Mouse (Mus musculus) embryonic stem cell, embryonic (primary cell): ENCODE measurements at regions not wholly inside any gene's neighbourhood (a gene's known extent, or its start where the extent isn't known, plus 50 kb on each side); places are given as distances from the start of the nearest gene placed in this dataset.

Experiments
- CTCF ChIA-PET, 4 experiments: fragments of 300-600 bp in 2 of 4; fragments of 350-600 bp in 2 of 4; sonication (Branson Sonifier 250); formaldehyde crosslinking; loops; one replicate each; lab custom pipeline; 2022; ENCODE audit warnings: inconsistent platforms in 2 of 4; lab: Charles Lee
- POLR2A ChIA-PET, 4 experiments: fragments of 300-600 bp in 2 of 4; fragments of 350-600 bp in 2 of 4; sonication (Branson Sonifier 250); formaldehyde crosslinking; loops; one replicate each; lab custom pipeline; 2022; ENCODE audit warnings: antibody characterized with exemption in 4 of 4, inconsistent platforms in 1 of 4; lab: Charles Lee

- ChIA-PET CTCF (interaction anchor here in 1 of 4 experiments (1.0 kb wide), 1 partner anchor 26 kb away, joined by 3 read pairs; no protein-coding TSS in a partner anchor), POLR2A (no interaction called here)
Measured at GRCm38 (mm10) chr12:36748345-36748744, 360.0 kb upstream of the Meox2 start.

DNA sequence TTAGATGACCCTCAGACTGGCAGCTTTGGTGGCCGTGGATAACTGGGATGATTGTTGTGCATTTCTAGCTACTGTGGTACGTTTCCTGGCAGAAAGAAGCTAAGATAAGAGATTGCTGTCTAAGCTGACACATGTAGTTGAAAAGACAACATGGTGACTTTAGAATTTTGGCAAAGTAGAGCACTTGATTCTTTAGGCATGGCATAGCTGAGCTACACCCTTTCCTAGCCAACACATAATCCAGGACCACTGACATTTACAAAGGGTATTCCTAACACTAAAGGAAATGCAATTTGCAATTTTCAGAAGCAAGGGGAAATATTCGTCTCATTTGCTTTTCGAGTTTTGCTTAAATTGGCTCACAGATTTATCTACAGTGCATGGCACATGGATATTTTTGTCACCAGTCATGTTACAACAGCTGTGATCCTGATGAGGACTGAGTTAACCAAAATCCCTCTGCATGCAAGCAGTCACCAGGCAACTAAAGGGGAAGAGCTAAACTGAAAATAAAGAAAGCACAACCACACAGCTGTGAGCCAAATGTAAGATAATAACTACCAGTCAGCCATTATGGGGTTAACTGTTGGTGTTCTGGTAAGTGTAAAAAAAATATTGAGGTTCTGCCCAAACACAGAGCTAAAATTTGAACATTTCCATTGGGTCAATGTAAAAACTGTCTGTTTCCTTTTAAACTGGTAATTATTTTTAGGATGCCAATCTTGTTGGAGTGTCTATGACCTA lies 342.9 kb upstream of the Meox2 start:
- ChIA-PET POLR2A (no interaction called here), CTCF (no interaction called here)

GRCm38 (mm10) chr12:36766167-36766566 lies 342.2 kb upstream of the Meox2 start:
- POLR2A ChIA-PET: no interaction called here
- CTCF ChIA-PET: no interaction called here

DNA sequence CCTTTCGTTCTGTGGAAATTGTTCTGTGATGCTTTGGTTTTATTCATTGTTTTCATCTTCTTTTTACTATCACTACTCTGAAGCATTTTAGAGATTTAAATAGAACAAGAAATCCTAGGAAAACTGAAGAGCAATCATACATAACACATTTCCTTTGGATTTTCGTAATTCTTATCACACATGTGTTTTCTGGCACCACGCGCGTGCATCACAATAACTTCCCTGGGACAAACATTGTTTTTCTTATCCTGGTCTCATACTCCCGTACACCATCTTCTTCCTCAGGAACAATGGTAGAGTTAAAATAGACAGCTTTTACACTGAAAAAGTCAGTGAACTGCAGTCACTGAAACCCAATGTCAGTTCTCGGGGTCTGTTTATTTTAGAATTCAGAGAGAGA lies 327.6 kb upstream of the Meox2 start:
- ChIA-PET POLR2A (no interaction called here), CTCF (interaction anchor here in 1 of 4 experiments (0.7 kb wide), 1 partner anchor 9 kb away, joined by 3 read pairs; no protein-coding TSS in a partner anchor)

DNA sequence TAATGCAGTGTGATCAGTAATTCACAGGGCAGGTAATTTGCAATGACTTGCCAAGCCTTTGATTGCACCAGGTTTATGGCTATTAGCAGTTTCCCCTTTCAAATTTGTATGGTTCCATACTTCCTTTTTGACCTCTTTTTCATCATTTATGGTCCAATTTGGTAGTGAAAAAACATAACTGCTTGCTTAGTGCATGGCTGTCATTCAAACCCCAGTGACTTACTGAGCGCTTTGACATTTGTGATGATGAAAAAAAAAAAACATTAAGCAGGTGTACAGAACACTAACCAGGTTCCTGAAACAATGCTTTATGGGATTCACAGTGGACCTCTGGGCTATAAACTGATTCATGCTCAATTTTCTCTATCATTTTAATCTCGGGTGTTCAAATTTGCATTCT lies 317.5 kb upstream of the Meox2 start:
- POLR2A ChIA-PET: no interaction called here
- CTCF ChIA-PET: no interaction called here

DNA sequence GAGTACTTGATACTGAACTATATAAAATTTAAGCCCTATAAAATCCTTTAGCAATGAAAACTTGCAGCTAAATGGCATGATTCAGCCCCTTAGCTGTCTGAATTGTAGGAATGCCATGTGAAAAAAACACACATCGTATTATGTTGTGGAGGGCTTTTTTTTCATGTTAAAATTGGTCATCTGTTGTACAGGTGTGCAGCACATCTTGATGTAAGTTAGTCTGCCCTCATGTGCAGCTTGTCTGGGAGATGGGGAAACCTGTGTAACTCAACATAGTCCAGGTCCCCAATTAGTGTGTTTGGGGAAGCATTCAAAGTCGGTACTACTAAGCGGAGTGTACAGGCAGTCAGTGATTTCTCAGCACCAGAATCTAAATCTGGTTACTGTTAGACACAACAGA lies 316.9 kb upstream of the Meox2 start:
- ChIA-PET POLR2A (no interaction called here), CTCF (no interaction called here)

- ChIA-PET CTCF (no interaction called here), POLR2A (no interaction called here)
Measured at GRCm38 (mm10) chr12:36792205-36792604, 316.1 kb upstream of the Meox2 start.

GRCm38 (mm10) chr12:36793799-36794198 lies 314.5 kb upstream of the Meox2 start:
- ChIA-PET CTCF (no interaction called here), POLR2A (no interaction called here)

DNA sequence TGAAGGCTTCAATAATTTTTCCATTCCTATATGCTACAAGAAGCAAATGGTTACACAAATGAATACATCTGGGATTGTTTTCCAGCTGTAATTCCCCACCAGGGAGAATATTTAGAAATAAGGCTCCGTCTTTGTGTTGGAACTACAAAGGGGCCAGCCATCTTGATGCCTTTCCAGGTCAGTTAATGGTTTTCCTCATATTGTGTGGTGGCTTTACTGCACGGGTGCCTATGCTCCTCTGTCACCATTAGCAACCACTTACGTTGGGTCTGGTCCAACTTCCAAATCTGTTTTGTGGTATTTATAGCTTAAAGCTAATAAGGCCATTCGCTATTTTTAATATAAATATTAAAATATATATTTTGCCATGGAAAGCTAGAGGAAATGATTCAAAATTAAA lies 312.1 kb upstream of the Meox2 start:
- CTCF ChIA-PET: no interaction called here
- POLR2A ChIA-PET: no interaction called here

DNA sequence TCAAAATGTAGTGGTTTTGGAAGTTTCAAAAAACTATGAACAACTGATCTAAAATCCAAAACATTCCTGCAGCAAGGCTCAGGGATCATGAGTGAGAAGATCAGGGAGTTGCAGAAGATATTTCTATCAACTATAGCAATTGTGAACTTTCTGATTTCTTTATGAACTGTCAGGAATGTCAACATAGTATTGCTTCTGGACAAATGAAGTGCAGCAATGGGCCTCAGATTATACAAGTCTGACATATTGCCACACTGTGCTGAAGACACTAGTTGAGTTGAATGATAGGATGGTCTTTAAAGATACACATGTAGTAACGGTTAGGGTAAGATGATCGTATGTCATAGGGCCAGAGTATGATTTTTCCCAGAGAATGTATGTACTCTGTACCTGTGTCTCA lies 290.4 kb upstream of the Meox2 start:
- ChIA-PET POLR2A (no interaction called here), CTCF (no interaction called here)

- POLR2A ChIA-PET: no interaction called here
Measured at GRCm38 (mm10) chr12:36818852-36819251, 289.5 kb upstream of the Meox2 start.

GRCm38 (mm10) chr12:36826766-36827165 lies 281.6 kb upstream of the Meox2 start:
- POLR2A ChIA-PET: no interaction called here

More at GRCm38 (mm10) chr12:36818852-36819251, 289.5 kb upstream of the Meox2 start:
- CTCF ChIA-PET: no interaction called here

DNA sequence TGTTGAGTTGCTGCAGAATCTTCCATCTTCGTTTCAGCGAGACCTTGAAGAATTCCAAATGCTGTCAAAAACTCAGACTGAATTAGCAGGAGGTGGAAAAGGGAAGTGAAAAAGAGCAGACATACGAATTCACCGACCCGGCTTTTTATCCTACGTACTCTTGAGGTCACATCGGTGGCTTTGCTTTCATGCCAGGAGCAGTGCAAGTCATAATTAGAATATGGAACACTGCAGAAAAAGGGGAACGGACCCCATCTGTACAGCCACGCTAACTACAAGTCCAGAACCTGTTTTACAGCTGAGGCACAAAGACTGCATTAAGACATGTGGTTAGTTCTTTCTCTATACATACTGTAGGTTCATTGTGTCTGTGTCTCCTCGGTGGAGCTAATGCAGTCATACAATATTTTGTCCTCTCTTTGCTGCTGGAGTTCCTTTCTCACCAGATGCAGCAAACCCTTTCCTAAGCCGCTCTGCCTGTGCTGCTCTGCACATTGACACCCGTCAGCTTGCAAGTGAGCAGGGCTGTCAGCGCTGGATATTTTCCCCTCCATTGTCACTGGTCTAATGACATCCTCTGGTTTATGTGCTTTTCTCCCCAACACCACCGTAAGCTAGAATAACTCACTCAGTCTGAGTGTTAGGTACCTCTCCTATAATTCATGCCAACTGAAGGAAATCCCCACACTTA lies 276.9 kb upstream of the Meox2 start:
- POLR2A ChIA-PET: no interaction called here
- CTCF ChIA-PET: no interaction called here

More at GRCm38 (mm10) chr12:36826766-36827165, 281.6 kb upstream of the Meox2 start:
- CTCF ChIA-PET: no interaction called here

DNA sequence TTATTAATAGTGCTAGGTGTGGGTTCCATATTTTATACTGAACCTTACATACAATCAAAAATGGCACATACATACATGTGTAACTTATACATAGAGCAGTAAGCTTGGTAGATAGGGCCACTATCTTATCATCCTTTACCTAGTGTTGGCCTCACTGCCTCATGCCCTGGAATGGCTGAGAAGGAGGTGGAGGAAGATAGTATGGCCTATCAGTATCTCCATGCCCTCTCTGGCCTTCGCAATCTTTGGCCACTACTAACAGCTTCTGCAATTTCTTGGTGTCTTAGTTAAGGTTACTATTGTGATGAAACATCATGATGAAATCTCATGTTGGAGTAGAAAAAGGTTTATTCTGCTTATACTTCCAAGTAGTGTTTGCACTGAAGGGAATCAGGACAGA lies 265.4 kb upstream of the Meox2 start:
- ChIA-PET POLR2A (no interaction called here), CTCF (no interaction called here)

- CTCF ChIA-PET: no interaction called here
- POLR2A ChIA-PET: no interaction called here
Measured at GRCm38 (mm10) chr12:36845130-36845529, 263.2 kb upstream of the Meox2 start.

DNA sequence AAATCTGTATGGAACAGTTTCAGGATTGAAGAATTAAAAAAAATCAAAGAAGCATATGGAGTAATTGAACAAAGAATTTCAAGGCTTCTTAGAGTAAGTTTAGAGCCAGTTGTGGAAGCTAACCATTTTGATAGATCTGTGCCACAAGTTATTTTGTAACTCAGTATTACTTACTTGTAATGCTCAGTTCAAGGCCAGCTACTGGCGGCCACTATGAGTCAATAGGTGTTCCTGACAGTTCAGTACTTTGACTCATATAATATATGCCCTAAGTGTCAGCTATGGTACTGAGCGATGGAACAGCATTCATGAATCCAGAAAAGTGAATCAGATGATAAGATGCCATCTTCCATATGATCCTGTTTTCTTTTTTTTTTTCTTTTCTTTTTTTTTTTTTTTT lies 259.3 kb upstream of the Meox2 start:
- POLR2A ChIA-PET: no interaction called here
- CTCF ChIA-PET: no interaction called here

DNA sequence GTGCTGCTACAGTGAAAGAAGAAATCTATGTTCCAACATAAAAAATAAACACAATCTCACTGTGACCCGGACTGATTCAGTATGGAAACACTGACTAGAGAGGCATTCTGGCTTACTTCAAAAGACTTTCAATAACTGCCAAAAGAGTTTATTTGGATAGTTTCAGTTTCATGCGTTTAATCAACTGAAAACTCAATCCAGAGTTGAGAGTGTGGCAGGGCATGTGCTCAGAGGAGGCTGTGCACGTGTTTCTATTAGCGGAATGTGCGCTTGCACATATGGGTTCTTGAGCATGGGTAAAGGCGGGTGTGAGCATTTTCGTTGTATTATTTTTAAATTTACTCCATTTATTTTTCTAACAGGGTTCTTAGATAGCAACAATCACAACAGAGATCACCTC lies 245.2 kb upstream of the Meox2 start:
- ChIA-PET POLR2A (no interaction called here), CTCF (no interaction called here)

DNA sequence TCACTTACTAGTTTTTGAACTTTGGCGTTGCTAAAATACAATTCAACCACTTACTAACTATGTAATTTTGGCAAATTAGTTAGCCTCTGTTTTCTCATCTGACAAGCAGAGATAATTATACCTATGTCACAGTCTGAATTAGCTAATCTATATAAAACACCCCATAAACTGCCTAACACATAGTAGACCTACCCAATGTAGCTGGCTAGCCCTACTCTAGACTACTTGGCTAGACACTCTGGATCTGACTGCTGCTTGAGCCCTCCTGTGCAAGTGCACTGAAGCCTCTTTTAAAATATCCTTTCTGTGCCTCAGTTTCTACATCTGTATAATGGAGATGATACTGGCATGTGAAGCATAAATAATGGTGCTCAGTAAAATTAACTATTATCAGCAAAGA lies 227.6 kb upstream of the Meox2 start:
- POLR2A ChIA-PET: no interaction called here
- CTCF ChIA-PET: no interaction called here

DNA sequence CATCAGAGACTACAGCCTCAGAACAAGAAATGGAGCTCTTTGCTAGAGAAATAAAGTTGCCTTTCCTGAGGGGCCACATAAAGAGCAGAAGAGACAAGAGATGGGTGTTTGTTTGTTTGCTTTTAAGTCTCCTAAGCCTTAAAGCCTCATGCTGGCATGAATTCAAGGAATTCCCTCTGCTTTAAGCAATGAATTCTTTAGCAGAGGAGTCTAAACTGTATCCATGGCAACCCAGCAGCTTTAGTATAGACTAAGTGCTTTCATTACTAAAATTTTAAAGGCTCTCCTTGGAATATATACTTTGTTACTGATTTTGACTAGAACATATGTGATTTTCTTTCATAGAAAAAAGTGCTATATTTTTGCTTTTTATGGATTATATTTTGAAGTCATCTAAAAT lies 195.0 kb upstream of the Meox2 start:
- POLR2A ChIA-PET: no interaction called here
- CTCF ChIA-PET: no interaction called here

DNA sequence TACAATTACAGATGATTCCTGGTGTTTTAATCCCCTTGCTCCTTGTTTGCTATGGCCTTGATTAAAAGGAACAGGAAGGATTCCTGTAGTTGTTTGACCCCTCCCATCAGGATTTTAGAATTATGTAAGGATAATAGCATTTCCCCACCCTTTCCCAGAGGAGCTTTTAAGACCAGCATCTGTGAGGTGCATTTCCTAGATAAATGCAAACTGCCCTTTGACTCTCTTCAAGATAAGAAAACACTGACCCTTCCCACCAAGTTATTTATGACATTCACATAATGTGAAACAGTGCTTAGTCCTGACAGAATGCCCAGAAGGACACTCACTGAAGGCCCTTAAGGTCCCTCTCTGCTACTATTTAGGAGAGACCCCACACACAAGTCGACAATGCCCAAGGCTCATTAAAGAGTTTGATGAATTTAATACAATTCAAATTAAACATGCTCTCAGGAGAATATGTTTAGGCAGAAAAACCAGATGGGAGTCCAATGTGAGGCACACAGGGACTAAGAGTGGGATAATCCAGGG lies 190.7 kb upstream of the Meox2 start:
- CTCF ChIA-PET: no interaction called here

More for the DNA sequence above, 190.7 kb upstream of the Meox2 start:
- POLR2A ChIA-PET: no interaction called here
